Mouse (Mus musculus): ENCODE measurements around the gene Ppp2r5e. TPM values are rescaled to one million over a fixed set of nuclear protein-coding genes. Genes with fewer than 3 reads are reported as not detected.

Gene Ppp2r5e
- polyA plus RNA-seq, 1 experiment = 4.2 TPM

GRCm38 (mm10) chr12:75478117-75478516 is 117.9 kb downstream of the Ppp2r5e start:
- TF ChIP-seq GATA1 (IDR thresholded peaks at IDR 0.05; ENCODE audit: low read length) = no peak
- no peak for TF ChIP-seq TAL1 (IDR thresholded peaks at IDR 0.05; ENCODE audit: low read length)
- H3K36me3 ChIP-seq (ENCODE audit: control insufficient read depth) = peaks cover 16% of the 10 kb centered on the region
- no peak overlapping the region for H3K4me3 ChIP-seq (replicated peaks)
- no peaks in the 10 kb centered on the region for H3K27me3 ChIP-seq (ENCODE audit: control insufficient read depth)
- no peaks in the 10 kb centered on the region for H3K9me3 ChIP-seq (ENCODE audit: control insufficient read depth, low read length)
- H3K4me1 ChIP-seq (ENCODE audit: control insufficient read depth) = peaks cover 15% of the 10 kb centered on the region

GRCm38 (mm10) chr12:75473021-75473420 is 123.0 kb downstream of the Ppp2r5e start:
- H3K4me3 ChIP-seq (replicated peaks) = no peak overlapping the region
- peaks cover 20% of the 10 kb centered on the region for H3K36me3 ChIP-seq (ENCODE audit: control insufficient read depth)
- H3K9me3 ChIP-seq (ENCODE audit: control insufficient read depth, low read length) = no peaks in the 10 kb centered on the region
- H3K4me1 ChIP-seq (ENCODE audit: control insufficient read depth) = no peaks in the 10 kb centered on the region
- no peaks in the 10 kb centered on the region for H3K27me3 ChIP-seq (ENCODE audit: control insufficient read depth)
- TF ChIP-seq GATA1 (IDR thresholded peaks at IDR 0.05; ENCODE audit: low read length) = no peak
- no peak for TF ChIP-seq TAL1 (IDR thresholded peaks at IDR 0.05; ENCODE audit: low read length)

GRCm38 (mm10) chr12:75472107-75472506 is 123.9 kb downstream of the Ppp2r5e start:
- Histone ChIP-seq H3K27me3 (ENCODE audit: control insufficient read depth) (no peaks in the 10 kb centered on the region), H3K4me1 (ENCODE audit: control insufficient read depth) (no peaks in the 10 kb centered on the region), H3K9me3 (ENCODE audit: control insufficient read depth, low read length) (no peaks in the 10 kb centered on the region), H3K4me3 (replicated peaks) (no peak overlapping the region), H3K36me3 (ENCODE audit: control insufficient read depth) (peaks cover 23% of the 10 kb centered on the region)
- no peak for TF ChIP-seq GATA1 (IDR thresholded peaks at IDR 0.05; ENCODE audit: low read length)
- no peak for TF ChIP-seq TAL1 (IDR thresholded peaks at IDR 0.05; ENCODE audit: low read length)

- H3K4me1 ChIP-seq (ENCODE audit: control insufficient read depth) = no peaks in the 10 kb centered on the region
- no peak for TF ChIP-seq GATA1 (IDR thresholded peaks at IDR 0.05; ENCODE audit: low read length)
- TF ChIP-seq TAL1 (IDR thresholded peaks at IDR 0.05; ENCODE audit: low read length) = no peak
- H3K27me3 ChIP-seq (ENCODE audit: control insufficient read depth) = no peaks in the 10 kb centered on the region
- H3K36me3 ChIP-seq (ENCODE audit: control insufficient read depth) = peaks cover 61% of the 10 kb centered on the region
- no peaks in the 10 kb centered on the region for H3K9me3 ChIP-seq (ENCODE audit: control insufficient read depth, low read length)
- H3K4me3 ChIP-seq (replicated peaks) = no peak overlapping the region
These were observed 128.2 kb downstream of the Ppp2r5e start for GRCm38 (mm10) chr12:75467814-75468213.

GRCm38 (mm10) chr12:75467127-75467526 is 128.9 kb downstream of the Ppp2r5e start:
- Histone ChIP-seq H3K4me1 (ENCODE audit: control insufficient read depth) (no peaks in the 10 kb centered on the region), H3K36me3 (ENCODE audit: control insufficient read depth) (peaks cover 66% of the 10 kb centered on the region), H3K27me3 (ENCODE audit: control insufficient read depth) (no peaks in the 10 kb centered on the region), H3K9me3 (ENCODE audit: control insufficient read depth, low read length) (no peaks in the 10 kb centered on the region), H3K4me3 (replicated peaks) (no peak overlapping the region)
- TF ChIP-seq TAL1 (IDR thresholded peaks at IDR 0.05; ENCODE audit: low read length) = no peak
- no peak for TF ChIP-seq GATA1 (IDR thresholded peaks at IDR 0.05; ENCODE audit: low read length)

GRCm38 (mm10) chr12:75466206-75466605 is 129.8 kb downstream of the Ppp2r5e start:
- Histone ChIP-seq H3K4me1 (ENCODE audit: control insufficient read depth) (no peaks in the 10 kb centered on the region), H3K9me3 (ENCODE audit: control insufficient read depth, low read length) (no peaks in the 10 kb centered on the region), H3K36me3 (ENCODE audit: control insufficient read depth) (peaks cover 73% of the 10 kb centered on the region), H3K4me3 (replicated peaks) (no peak overlapping the region), H3K27me3 (ENCODE audit: control insufficient read depth) (no peaks in the 10 kb centered on the region)
- TF ChIP-seq GATA1 (IDR thresholded peaks at IDR 0.05; ENCODE audit: low read length) (no peak), TAL1 (IDR thresholded peaks at IDR 0.05; ENCODE audit: low read length) (no peak)

- no peak for TF ChIP-seq GATA1 (IDR thresholded peaks at IDR 0.05; ENCODE audit: low read length)
- TF ChIP-seq TAL1 (IDR thresholded peaks at IDR 0.05; ENCODE audit: low read length) = no peak
These were observed 131.9 kb downstream of the Ppp2r5e start for GRCm38 (mm10) chr12:75464016-75464769.

GRCm38 (mm10) chr12:75460561-75460960 is 135.5 kb downstream of the Ppp2r5e start:
- Histone ChIP-seq H3K27me3 (ENCODE audit: control insufficient read depth) (no peaks in the 10 kb centered on the region), H3K36me3 (ENCODE audit: control insufficient read depth) (peaks cover 82% of the 10 kb centered on the region), H3K9me3 (ENCODE audit: control insufficient read depth, low read length) (no peaks in the 10 kb centered on the region), H3K4me1 (ENCODE audit: control insufficient read depth) (peaks cover 2% of the 10 kb centered on the region; the same call in 1 of the 2 replicates), H3K4me3 (replicated peaks) (no peak overlapping the region)
- no peak for TF ChIP-seq TAL1 (IDR thresholded peaks at IDR 0.05; ENCODE audit: low read length)
- TF ChIP-seq GATA1 (IDR thresholded peaks at IDR 0.05; ENCODE audit: low read length) = no peak

More at GRCm38 (mm10) chr12:75464016-75464769, 131.9 kb downstream of the Ppp2r5e start:
- peaks cover 86% of the 10 kb centered on the region for H3K36me3 ChIP-seq (ENCODE audit: control insufficient read depth)
- no peaks in the 10 kb centered on the region for H3K9me3 ChIP-seq (ENCODE audit: control insufficient read depth, low read length)
- H3K4me3 ChIP-seq (replicated peaks) = no peak overlapping the region
- no peaks in the 10 kb centered on the region for H3K27me3 ChIP-seq (ENCODE audit: control insufficient read depth)
- peaks cover 2% of the 10 kb centered on the region; the same call in 1 of the 2 replicates for H3K4me1 ChIP-seq (ENCODE audit: control insufficient read depth)

- Histone ChIP-seq H3K27me3 (ENCODE audit: control insufficient read depth) (no peaks in the 10 kb centered on the region), H3K4me1 (ENCODE audit: control insufficient read depth) (peaks cover 2% of the 10 kb centered on the region; the same call in 1 of the 2 replicates), H3K36me3 (ENCODE audit: control insufficient read depth) (peaks cover 73% of the 10 kb centered on the region), H3K9me3 (ENCODE audit: control insufficient read depth, low read length) (no peaks in the 10 kb centered on the region), H3K4me3 (replicated peaks) (no peak overlapping the region)
- no peak for TF ChIP-seq GATA1 (IDR thresholded peaks at IDR 0.05; ENCODE audit: low read length)
- TF ChIP-seq TAL1 (IDR thresholded peaks at IDR 0.05; ENCODE audit: low read length) = no peak
These were observed 136.4 kb downstream of the Ppp2r5e start for GRCm38 (mm10) chr12:75459656-75460055.

All from erythroblast, embryonic 14.5 days (primary cell).